Mouse (Mus musculus): Measurements from ENCODE around the gene Cntrl. TPM values are rescaled to one million over a fixed set of nuclear protein-coding genes. Genes with fewer than 3 reads are reported as not detected.

Cntrl gene
- polyA plus RNA-seq, 1 experiment: 0.63 TPM

DNA sequence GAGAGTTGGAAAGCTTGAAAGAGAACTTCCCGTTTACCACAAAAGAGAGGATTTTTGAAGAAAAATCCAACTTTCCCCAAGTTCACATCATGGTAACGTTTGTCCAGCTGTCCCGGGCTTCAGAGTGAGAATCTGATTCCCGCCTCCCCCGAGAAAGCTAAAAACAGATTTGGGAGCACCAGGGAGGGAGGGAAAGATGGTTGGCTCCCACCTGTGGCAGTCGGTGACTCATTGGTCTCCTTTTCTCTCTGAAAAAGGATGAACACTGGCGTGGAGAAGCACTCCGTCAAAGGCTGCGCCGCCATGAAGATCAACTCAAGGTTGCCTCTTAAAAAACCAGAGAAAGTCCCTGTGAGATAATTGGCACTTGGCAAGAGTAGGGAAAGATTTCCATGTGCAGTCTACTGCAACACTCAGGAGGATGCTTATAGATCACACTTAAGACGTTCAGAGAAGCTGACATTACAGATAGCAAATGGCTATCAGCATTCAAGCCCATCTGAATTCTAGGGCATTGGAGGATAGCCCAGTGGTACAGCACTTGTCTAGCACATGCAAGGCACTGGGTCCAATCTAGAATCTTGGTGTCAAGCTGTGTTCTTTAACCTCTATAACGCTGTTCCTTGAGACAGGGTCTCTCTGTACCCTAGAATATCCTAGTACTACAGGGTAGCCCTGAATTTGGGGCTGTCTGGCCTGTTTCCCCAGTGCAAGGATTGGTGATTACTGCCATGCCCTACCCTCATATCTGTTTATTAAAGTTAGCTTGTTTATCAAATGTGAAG lies 66.2 kb downstream of the Cntrl start:
- no peaks in the 10 kb centered on the region for H3K4me1 ChIP-seq (ENCODE audit: control insufficient read depth)
- TF ChIP-seq GATA1 (IDR thresholded peaks at IDR 0.05; ENCODE audit: low read length): no peak
- TF ChIP-seq TAL1 (IDR thresholded peaks at IDR 0.05; ENCODE audit: low read length): no peak

DNA sequence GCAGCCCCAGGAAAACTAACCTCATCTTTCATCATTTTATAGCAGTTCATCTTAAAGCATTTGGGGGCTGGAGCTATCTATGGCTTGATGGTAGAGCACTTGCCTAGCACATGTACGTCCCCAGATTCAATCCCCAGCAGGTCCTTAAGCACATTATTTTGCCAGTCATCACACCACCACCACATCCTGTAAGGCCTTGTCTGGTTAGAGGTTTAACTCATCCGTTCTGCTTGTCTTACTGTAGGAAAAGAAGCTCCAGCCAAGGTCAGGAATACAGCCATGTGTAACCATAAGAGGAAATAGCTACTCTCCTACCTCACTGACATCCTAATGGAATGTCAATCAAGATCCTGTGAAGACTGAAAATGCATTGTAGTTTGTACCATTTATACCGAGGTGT lies 68.9 kb downstream of the Cntrl start:
- H3K36me3 ChIP-seq (ENCODE audit: control insufficient read depth): peaks cover 99% of the 10 kb centered on the region

More for the DNA sequence above, 66.2 kb downstream of the Cntrl start:
- no peak overlapping the region for H3K4me3 ChIP-seq (replicated peaks)
- peaks cover 98% of the 10 kb centered on the region for H3K36me3 ChIP-seq (ENCODE audit: control insufficient read depth)
- H3K27me3 ChIP-seq (ENCODE audit: control insufficient read depth): no peaks in the 10 kb centered on the region
- H3K9me3 ChIP-seq (ENCODE audit: control insufficient read depth, low read length): no peaks in the 10 kb centered on the region

DNA sequence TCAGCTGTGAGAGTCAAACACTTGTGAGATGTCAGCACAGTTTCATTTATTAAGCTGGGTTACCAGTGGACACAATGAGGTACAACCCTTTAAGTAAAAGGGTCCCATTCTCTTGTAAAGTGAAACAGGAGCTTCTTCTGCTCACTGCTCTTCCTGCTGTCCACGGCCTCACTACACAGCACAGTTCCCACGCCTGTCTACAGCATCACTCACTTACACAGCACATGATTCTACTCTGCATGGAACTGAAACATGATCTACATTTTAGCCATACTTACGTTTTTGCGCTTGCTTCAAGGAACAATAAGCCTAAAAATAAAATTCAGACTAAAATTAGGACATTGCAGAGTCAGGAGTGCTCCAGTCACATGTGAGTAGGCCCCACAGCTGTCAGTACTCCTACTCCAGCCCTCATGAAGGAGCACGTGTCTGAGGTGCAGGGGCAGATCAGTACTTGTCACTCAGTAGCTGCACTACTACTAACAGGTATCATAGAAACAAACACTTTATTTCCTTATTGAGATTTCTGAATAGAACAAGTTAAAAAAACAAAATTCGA lies 73.9 kb downstream of the Cntrl start:
- H3K9me3 ChIP-seq (ENCODE audit: control insufficient read depth, low read length): no peaks in the 10 kb centered on the region
- no peak overlapping the region for H3K4me3 ChIP-seq (replicated peaks)
- TF ChIP-seq GATA1 (IDR thresholded peaks at IDR 0.05; ENCODE audit: low read length) (no peak), TAL1 (IDR thresholded peaks at IDR 0.05; ENCODE audit: low read length) (no peak)
- peaks cover 98% of the 10 kb centered on the region for H3K36me3 ChIP-seq (ENCODE audit: control insufficient read depth)
- no peaks in the 10 kb centered on the region for H3K27me3 ChIP-seq (ENCODE audit: control insufficient read depth)
- H3K4me1 ChIP-seq (ENCODE audit: control insufficient read depth): no peaks in the 10 kb centered on the region

More for the DNA sequence above, 68.9 kb downstream of the Cntrl start:
- H3K4me3 ChIP-seq (replicated peaks): no peak overlapping the region
- H3K9me3 ChIP-seq (ENCODE audit: control insufficient read depth, low read length): no peaks in the 10 kb centered on the region
- TF ChIP-seq TAL1 (IDR thresholded peaks at IDR 0.05; ENCODE audit: low read length) (no peak), GATA1 (IDR thresholded peaks at IDR 0.05; ENCODE audit: low read length) (no peak)
- H3K27me3 ChIP-seq (ENCODE audit: control insufficient read depth): no peaks in the 10 kb centered on the region
- H3K4me1 ChIP-seq (ENCODE audit: control insufficient read depth): no peaks in the 10 kb centered on the region

DNA sequence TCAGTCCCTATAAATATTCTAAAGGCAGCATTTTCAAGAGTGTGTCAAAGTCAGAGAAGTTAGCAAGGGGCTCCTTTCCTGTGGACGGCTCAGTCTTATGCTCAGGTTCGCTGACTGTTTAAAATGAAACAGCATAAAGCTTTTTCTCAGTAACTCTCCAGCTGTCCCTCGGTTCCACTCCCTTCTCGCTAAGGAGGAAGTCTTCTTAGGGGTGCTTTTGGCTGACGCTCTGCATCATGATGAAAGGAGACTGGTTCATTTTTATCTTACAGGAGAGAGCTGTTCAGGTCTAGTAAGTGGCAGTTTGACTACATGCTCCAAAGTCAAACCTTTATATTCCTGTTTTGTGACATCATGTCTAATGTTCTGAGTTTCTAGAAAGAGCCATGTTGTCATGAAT lies 79.6 kb downstream of the Cntrl start:
- H3K9me3 ChIP-seq (ENCODE audit: control insufficient read depth, low read length): no peaks in the 10 kb centered on the region
- H3K4me1 ChIP-seq (ENCODE audit: control insufficient read depth): peaks cover 1% of the 10 kb centered on the region
- peaks cover 83% of the 10 kb centered on the region for H3K36me3 ChIP-seq (ENCODE audit: control insufficient read depth)
- H3K4me3 ChIP-seq (replicated peaks): no peak overlapping the region
- TF ChIP-seq GATA1 (IDR thresholded peaks at IDR 0.05; ENCODE audit: low read length): no peak
- H3K27me3 ChIP-seq (ENCODE audit: control insufficient read depth): no peaks in the 10 kb centered on the region

DNA sequence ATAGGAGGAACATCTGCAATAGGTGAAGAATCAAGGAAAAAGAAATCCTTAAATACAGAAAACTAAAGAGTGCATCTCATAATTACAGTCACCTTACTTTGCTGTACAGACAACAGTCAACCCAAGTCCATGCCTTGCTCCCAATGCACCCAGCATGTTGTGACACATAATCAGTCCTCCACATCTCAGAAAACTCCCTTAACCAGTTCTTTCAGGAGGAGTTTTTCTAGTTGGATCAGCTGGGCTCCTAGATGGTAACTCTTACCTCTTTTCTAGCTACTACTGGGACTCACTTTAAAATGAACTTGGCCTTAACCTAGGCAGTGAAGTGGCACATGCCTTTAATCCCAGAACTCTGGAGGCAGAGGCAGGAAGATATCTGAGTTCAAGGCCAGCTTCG lies 84.7 kb downstream of the Cntrl start:
- Histone ChIP-seq H3K4me3 (replicated peaks) (no peak overlapping the region), H3K36me3 (ENCODE audit: control insufficient read depth) (peaks cover 61% of the 10 kb centered on the region), H3K27me3 (ENCODE audit: control insufficient read depth) (no peaks in the 10 kb centered on the region), H3K4me1 (ENCODE audit: control insufficient read depth) (peaks cover 23% of the 10 kb centered on the region), H3K9me3 (ENCODE audit: control insufficient read depth, low read length) (no peaks in the 10 kb centered on the region)
- TF ChIP-seq TAL1 (IDR thresholded peaks at IDR 0.05; ENCODE audit: low read length) (no peak), GATA1 (IDR thresholded peaks at IDR 0.05; ENCODE audit: low read length) (no peak)

DNA sequence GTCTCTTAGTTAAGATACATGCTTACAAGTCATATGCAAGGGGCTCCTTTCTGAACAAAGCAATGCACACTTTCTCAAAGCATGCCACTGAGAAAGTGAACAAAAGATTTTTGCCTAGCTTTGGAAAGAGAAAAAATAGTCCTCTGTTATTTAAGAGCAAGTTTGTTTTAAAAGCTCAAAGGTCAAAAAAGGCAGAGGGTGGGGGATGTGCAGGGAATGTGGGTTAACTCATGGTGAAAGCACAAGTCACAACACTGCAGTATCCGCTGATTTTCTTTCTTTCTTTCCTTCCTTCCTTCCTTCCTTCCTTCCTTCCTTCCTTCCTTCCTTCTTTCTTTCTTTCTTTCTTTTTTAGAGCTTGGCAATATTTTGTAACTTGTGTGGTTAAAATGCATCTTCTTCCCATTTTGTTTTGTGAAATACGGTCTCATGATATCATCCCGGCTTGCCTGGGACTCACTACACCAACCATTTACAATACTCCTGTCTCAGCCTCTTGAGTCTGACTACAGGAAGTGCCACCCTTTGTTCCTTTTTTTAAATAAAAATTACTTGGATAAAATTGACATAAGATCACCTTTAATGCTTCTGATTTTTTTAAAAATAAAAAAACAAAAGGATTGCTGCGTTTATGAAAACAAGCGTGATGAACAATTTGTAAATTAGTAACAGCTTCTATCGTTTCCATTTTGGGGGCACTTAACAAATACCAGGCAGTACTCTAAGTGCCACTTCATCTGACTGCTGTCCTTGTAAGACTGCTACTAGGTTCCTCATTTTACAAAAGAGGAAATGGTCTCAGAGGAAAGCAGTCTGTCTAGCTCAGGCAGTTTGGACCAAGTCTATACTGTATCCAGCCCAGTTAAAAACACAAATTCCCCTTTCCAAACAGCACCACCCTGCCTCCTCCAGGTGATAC lies 86.6 kb downstream of the Cntrl start:
- peaks cover 47% of the 10 kb centered on the region for H3K36me3 ChIP-seq (ENCODE audit: control insufficient read depth)
- no peak overlapping the region for H3K4me3 ChIP-seq (replicated peaks)
- H3K27me3 ChIP-seq (ENCODE audit: control insufficient read depth): no peaks in the 10 kb centered on the region
- no peak for TF ChIP-seq GATA1 (IDR thresholded peaks at IDR 0.05; ENCODE audit: low read length)
- no peak for TF ChIP-seq TAL1 (IDR thresholded peaks at IDR 0.05; ENCODE audit: low read length)
- peaks cover 33% of the 10 kb centered on the region for H3K4me1 ChIP-seq (ENCODE audit: control insufficient read depth)
- H3K9me3 ChIP-seq (ENCODE audit: control insufficient read depth, low read length): no peaks in the 10 kb centered on the region

DNA sequence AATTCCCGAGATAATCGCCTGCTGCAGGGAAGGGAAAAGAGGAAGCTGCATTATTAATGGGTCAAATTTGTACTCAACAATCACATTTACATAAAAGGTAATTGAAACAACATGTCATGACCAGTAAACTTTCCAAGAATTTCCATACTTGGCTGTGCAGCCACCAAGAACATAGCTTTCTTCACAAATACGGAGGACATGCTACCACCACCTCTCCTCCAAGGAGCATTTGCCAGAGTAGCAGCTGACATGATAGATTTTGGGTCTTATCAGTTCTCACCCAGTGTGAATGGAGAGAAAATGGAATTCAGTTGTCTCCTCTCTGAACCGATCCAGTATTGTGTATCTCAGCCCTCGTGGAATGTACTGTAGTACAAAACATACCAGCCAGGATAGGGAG lies 90.2 kb downstream of the Cntrl start:
- H3K27me3 ChIP-seq (ENCODE audit: control insufficient read depth): no peaks in the 10 kb centered on the region
- no peaks in the 10 kb centered on the region for H3K9me3 ChIP-seq (ENCODE audit: control insufficient read depth, low read length)
- H3K4me1 ChIP-seq (ENCODE audit: control insufficient read depth): peaks cover 41% of the 10 kb centered on the region
- peak overlapping the region; percentile 70 for H3K4me3 ChIP-seq (replicated peaks)
- peaks cover 28% of the 10 kb centered on the region for H3K36me3 ChIP-seq (ENCODE audit: control insufficient read depth)
- TF ChIP-seq GATA1 (IDR thresholded peaks at IDR 0.05; ENCODE audit: low read length) (no peak), TAL1 (IDR thresholded peaks at IDR 0.05; ENCODE audit: low read length) (no peak)

DNA sequence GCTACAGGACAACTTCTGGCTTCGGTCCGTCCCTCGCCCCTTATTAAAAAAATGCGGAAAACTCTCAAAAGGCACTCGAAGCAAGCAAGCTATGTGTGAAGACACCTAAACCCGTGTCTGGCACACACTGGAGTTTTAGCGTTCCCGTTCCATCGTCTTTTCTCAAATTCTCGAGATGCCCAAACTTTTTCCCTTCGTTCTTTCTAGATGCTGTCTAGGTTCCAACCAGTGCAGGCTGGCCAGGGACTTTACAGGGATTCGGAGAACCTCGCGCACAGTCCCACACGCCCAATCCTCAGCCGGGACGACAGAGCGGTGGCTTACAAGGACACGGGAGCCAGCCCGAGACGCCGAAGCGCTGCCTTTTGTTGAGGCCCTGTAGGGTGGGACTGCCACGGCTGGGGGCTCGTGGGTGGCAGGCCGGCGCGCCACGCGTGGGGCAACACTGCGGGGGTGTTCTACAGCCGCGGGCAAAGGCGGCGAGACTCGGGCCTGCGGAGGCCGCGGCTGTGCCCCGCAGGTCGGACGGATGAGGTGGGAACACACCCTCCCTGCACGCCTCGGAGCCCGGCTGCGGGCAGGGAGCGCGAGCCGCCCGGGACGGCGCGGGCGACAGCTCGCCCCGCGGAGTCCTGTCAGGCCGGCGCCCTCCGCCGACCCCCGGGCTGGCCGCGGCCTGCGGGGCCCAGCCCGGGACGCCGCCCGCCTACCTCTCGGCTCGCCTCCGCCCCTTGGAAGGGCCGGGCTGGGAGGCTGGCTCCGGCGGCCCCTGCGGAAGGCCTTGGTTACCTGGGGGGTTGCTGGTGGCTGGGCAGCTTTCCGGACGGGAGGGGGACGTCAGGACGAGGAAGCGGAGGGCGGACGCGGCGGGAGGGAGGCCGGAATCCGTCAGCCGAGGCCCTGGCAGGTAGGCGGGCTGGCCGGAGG lies 90.9 kb downstream of the Cntrl start:
- no peaks in the 10 kb centered on the region for H3K9me3 ChIP-seq (ENCODE audit: control insufficient read depth, low read length)
- no peaks in the 10 kb centered on the region for H3K27me3 ChIP-seq (ENCODE audit: control insufficient read depth)
- H3K36me3 ChIP-seq (ENCODE audit: control insufficient read depth): peaks cover 24% of the 10 kb centered on the region
- H3K4me3 ChIP-seq (replicated peaks): peak overlapping the region; percentile 70
- H3K4me1 ChIP-seq (ENCODE audit: control insufficient read depth): peaks cover 39% of the 10 kb centered on the region
- TF ChIP-seq GATA1 (IDR thresholded peaks at IDR 0.05; ENCODE audit: low read length): no peak
- TF ChIP-seq TAL1 (IDR thresholded peaks at IDR 0.05; ENCODE audit: low read length): no peak

All from erythroblast, embryonic 14.5 days (primary cell).